13 mouse cellular contexts compared by ENCODE assay signal in genomic region chr2:109038131-109038695, GRCm38 (mm10).
"Had no signal": no experiment of that assay in that cellular context is flagged by ENCODE, and none has a peak within 500 bp of the region (broad histone marks: within the 10 kb centered on the region; RNA-seq: fewer than 3 reads in every experiment).

No protein-coding gene starts in this region.

- H3K27ac ChIP-seq: left cerebral cortex, adult 2 months; liver, embryonic 13.5 days; macrophage; midbrain, embryonic 12.5 days; midbrain, embryonic 15.5 days; stomach, embryonic 15.5 days had no signal

- H3K4me2 ChIP-seq: liver, embryonic 13.5 days; midbrain, embryonic 12.5 days; midbrain, embryonic 15.5 days; stomach, embryonic 15.5 days had no signal

- H3K4me1 ChIP-seq: liver, embryonic 13.5 days; midbrain, embryonic 12.5 days; midbrain, embryonic 15.5 days; stomach, embryonic 15.5 days had no signal

- ATAC-seq: midbrain, embryonic 15.5 days had no signal

- H3K27me3 ChIP-seq: liver, embryonic 13.5 days; midbrain, embryonic 12.5 days; midbrain, embryonic 15.5 days; stomach, embryonic 15.5 days had no signal

- DNase-seq: kidney, adult 2 months; kidney, postnatal 10 days; kidney, postnatal 36 days; liver, embryonic 13.5 days; lung, adult 2 months; right cerebral cortex, postnatal 25 days; spleen, adult 18-20 months; thymus, postnatal 25 days had no signal

- H3K4me3 ChIP-seq: left cerebral cortex, adult 2 months; liver, embryonic 13.5 days; midbrain, embryonic 12.5 days; midbrain, embryonic 15.5 days; stomach, embryonic 15.5 days had no signal

- H3K9me3 ChIP-seq: liver, embryonic 13.5 days; midbrain, embryonic 12.5 days; midbrain, embryonic 15.5 days; stomach, embryonic 15.5 days had no signal

- H3K9ac ChIP-seq: liver, embryonic 13.5 days; midbrain, embryonic 12.5 days; midbrain, embryonic 15.5 days; stomach, embryonic 15.5 days had no signal

- H3K36me3 ChIP-seq: liver, embryonic 13.5 days; midbrain, embryonic 12.5 days; midbrain, embryonic 15.5 days; stomach, embryonic 15.5 days had no signal
